Mouse (Mus musculus) cortical plate, adult 2 months (tissue): ENCODE measurements around the gene Smtnl2.

Experiments used
- CTCF ChIP-seq: fragments of 200-500 bp; IDR thresholded peaks from 2 replicates; pipeline ENCODE4 v1.5.1; 2011; ENCODE audit warnings: mild to moderate bottlenecking, control low read depth, low read length; ENCODE audit not compliant: insufficient read depth; ENCODE audit errors: extremely low read depth
- POLR2A ChIP-seq: fragments of 200-500 bp; IDR thresholded peaks from 2 replicates; pipeline ENCODE4 v1.6.1; 2011; ENCODE audit warnings: mild to moderate bottlenecking, low read length, control low read depth; ENCODE audit not compliant: insufficient read depth; ENCODE audit errors: extremely low read depth

- TF ChIP-seq POLR2A (no peak), CTCF (no peak)
Observed at GRCm38 (mm10) chr11:72388113-72388529, 23.4 kb downstream of the Smtnl2 start.
